Mouse (Mus musculus): ENCODE results near the gene Gfra1. TPM values are rescaled to one million over a fixed set of nuclear protein-coding genes. Genes with fewer than 3 reads are reported as not detected.

The Gfra1 gene
- polyA plus RNA-seq, 1 experiment from 2014 or later = 76.4 TPM

GRCm38 (mm10) chr19:58217591-58217990 is 238.1 kb downstream of the Gfra1 start:
- no peak overlapping the region for H3K4me2 ChIP-seq (replicated peaks)
- no peaks in the 10 kb centered on the region for H3K27me3 ChIP-seq (replicated peaks)
- H3K9me3 ChIP-seq = no peaks in the 10 kb centered on the region
- H3K27ac ChIP-seq = no peak overlapping the region
- no peak overlapping the region for H3K4me3 ChIP-seq
- no peaks in the 10 kb centered on the region for H3K36me3 ChIP-seq
- no peak overlapping the region for H3K9ac ChIP-seq
- ATAC-seq (ENCODE audit: low FRiP score, low read depth) = no peak
- H3K4me1 ChIP-seq = no peaks in the 10 kb centered on the region
- WGBS = 86% methylated on average over 4 of the region's 4 CpGs

- no peaks in the 10 kb centered on the region for H3K9me3 ChIP-seq
- H3K27ac ChIP-seq = no peak overlapping the region
- WGBS = 67% methylated on average over 10 of the region's 10 CpGs
- ATAC-seq (ENCODE audit: low FRiP score, low read depth) = no peak
- no peak overlapping the region for H3K9ac ChIP-seq
- 0 out of 2 replicates have a peak, but pooled peaks cover 10% of the 10 kb centered on the region for H3K4me1 ChIP-seq
- H3K27me3 ChIP-seq (replicated peaks) = no peaks in the 10 kb centered on the region
- no peak overlapping the region for H3K4me2 ChIP-seq (replicated peaks)
- no peak overlapping the region for H3K4me3 ChIP-seq
- no peaks in the 10 kb centered on the region for H3K36me3 ChIP-seq
These were observed 249.1 kb downstream of the Gfra1 start for GRCm38 (mm10) chr19:58206496-58207044.

DNA sequence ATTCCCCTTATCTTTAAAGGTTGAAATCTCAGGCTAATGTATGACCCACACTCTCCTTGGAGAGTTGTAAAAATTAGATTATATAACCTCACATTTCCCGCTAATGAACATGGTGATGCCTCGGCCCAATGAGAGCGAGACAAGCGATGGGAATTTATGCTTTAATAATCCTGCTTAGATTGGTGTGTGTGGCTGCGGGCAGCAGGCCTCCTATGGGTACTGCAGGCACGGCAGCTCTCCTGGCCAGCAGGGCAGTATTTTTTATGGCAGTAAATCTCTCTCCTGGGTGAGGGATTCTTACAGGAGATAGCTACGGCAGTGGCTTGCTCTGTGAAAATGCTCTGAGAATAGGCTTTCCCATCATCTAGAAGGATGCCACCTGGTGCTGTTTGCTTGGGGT is 250.2 kb downstream of the Gfra1 start:
- no peaks in the 10 kb centered on the region for H3K27me3 ChIP-seq (replicated peaks)
- no peak overlapping the region for H3K4me2 ChIP-seq (replicated peaks)
- no peak overlapping the region for H3K27ac ChIP-seq
- no peak overlapping the region for H3K4me3 ChIP-seq
- ATAC-seq (ENCODE audit: low FRiP score, low read depth) = no peak
- H3K9me3 ChIP-seq = no peaks in the 10 kb centered on the region
- 64% methylated on average over 7 of the region's 7 CpGs for WGBS
- no peaks in the 10 kb centered on the region for H3K36me3 ChIP-seq
- no peak overlapping the region for H3K9ac ChIP-seq
- 0 out of 2 replicates have a peak, but pooled peaks cover 10% of the 10 kb centered on the region for H3K4me1 ChIP-seq

DNA sequence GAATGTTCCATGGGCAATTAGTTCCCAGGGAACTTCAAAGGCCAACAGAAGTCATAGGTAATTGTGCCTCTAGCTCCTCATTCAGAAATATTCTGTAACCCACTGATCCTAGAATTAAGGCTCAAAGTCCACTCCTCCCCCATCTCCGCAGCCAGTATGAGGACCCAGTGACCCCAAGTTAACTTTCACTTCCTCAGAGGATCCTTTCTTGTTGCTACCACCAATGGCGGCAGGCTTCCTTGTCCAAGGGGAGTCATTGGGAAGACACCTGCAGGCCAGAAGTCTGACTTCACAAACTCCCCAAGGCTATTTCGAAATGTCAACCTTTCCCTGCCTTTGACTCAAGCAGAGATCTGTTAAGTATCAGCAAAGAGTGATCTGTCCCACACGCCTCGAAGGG is 253.1 kb downstream of the Gfra1 start:
- H3K27me3 ChIP-seq (replicated peaks) = no peaks in the 10 kb centered on the region
- H3K27ac ChIP-seq = no peak overlapping the region
- 80% methylated on average over 5 of the region's 5 CpGs for whole genome bisulfite sequencing
- H3K4me1 ChIP-seq = 0 out of 2 replicates have a peak, but pooled peaks cover 10% of the 10 kb centered on the region
- no peaks in the 10 kb centered on the region for H3K36me3 ChIP-seq
- H3K9ac ChIP-seq = no peak overlapping the region
- H3K4me3 ChIP-seq = no peak overlapping the region
- ATAC-seq (ENCODE audit: low FRiP score, low read depth) = no peak
- H3K9me3 ChIP-seq = no peaks in the 10 kb centered on the region
- H3K4me2 ChIP-seq (replicated peaks) = no peak overlapping the region

DNA sequence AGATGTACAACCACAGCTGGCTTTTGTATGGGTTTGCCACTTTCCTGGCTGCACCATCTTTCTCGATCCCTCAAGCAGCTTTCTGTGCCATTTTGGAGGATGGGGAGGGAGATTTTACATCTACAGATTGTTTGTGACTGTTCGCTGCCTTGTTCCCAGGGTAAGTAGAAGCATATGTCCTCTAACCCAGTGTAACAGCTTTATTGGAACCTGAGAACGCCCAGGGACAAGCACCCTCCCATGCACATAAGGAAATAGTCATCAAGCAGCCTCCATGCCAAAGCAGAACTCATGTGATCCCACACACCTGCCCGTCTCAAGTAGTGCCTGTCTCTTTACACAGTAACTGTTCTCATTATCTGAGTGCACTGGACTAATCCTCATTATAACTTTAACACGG is 256.0 kb downstream of the Gfra1 start:
- Histone ChIP-seq H3K27me3 (replicated peaks) (no peaks in the 10 kb centered on the region), H3K4me3 (no peak overlapping the region), H3K4me2 (replicated peaks) (no peak overlapping the region), H3K36me3 (no peaks in the 10 kb centered on the region), H3K9me3 (no peaks in the 10 kb centered on the region), H3K4me1 (no peaks in the 10 kb centered on the region), H3K9ac (no peak overlapping the region), H3K27ac (no peak overlapping the region)
- 72% methylated on average over 5 of the region's 5 CpGs for WGBS
- no peak for ATAC-seq (ENCODE audit: low FRiP score, low read depth)

- H3K27me3 ChIP-seq (replicated peaks) = no peaks in the 10 kb centered on the region
- H3K9ac ChIP-seq = no peak overlapping the region
- no peaks in the 10 kb centered on the region for H3K4me1 ChIP-seq
- H3K9me3 ChIP-seq = no peaks in the 10 kb centered on the region
- H3K4me3 ChIP-seq = no peak overlapping the region
- no peak overlapping the region for H3K4me2 ChIP-seq (replicated peaks)
- 76% methylated on average over 7 of the region's 7 CpGs for WGBS
- H3K36me3 ChIP-seq = no peaks in the 10 kb centered on the region
- ATAC-seq (ENCODE audit: low FRiP score, low read depth) = no peak
- H3K27ac ChIP-seq = no peak overlapping the region
These were observed 261.8 kb downstream of the Gfra1 start for GRCm38 (mm10) chr19:58193733-58194456.

- WGBS = 57% methylated on average over 2 of the region's 2 CpGs
- Histone ChIP-seq H3K9ac (no peak overlapping the region), H3K4me1 (no peaks in the 10 kb centered on the region), H3K4me3 (no peak overlapping the region), H3K27me3 (replicated peaks) (no peaks in the 10 kb centered on the region), H3K36me3 (no peaks in the 10 kb centered on the region), H3K4me2 (replicated peaks) (no peak overlapping the region), H3K27ac (no peak overlapping the region), H3K9me3 (no peaks in the 10 kb centered on the region)
- no peak for ATAC-seq (ENCODE audit: low FRiP score, low read depth)
These were observed 264.8 kb downstream of the Gfra1 start for GRCm38 (mm10) chr19:58190947-58191346.

- Histone ChIP-seq H3K36me3 (no peaks in the 10 kb centered on the region), H3K9me3 (no peaks in the 10 kb centered on the region), H3K27me3 (replicated peaks) (no peaks in the 10 kb centered on the region), H3K9ac (no peak overlapping the region), H3K4me3 (no peak overlapping the region), H3K27ac (no peak overlapping the region), H3K4me2 (replicated peaks) (no peak overlapping the region), H3K4me1 (no peaks in the 10 kb centered on the region)
- no peak for ATAC-seq (ENCODE audit: low FRiP score, low read depth)
- WGBS = 63% methylated on average over 4 of the region's 4 CpGs
These were observed 269.2 kb downstream of the Gfra1 start for GRCm38 (mm10) chr19:58186558-58186957.

Other genes starting within 250 kb of the Gfra1 start
- gene Ccdc172, start 56.1 kb upstream of the Gfra1 start, polyA plus RNA-seq (2016; fragmentation: Nextera tagmentation; extraction: Ambion mirVana) = not detected in 2 replicates
- gene Pnlip, start 196.6 kb upstream of the Gfra1 start, polyA plus RNA-seq (2016; fragmentation: Nextera tagmentation; extraction: Ambion mirVana) = 0.60 TPM in 1 of 2 replicates, not detected in the other

Measured in neural tube, embryonic 12.5 days (tissue).